Mouse (Mus musculus) liver, adult 2 months (tissue): ENCODE data around the gene Hid1. TPM values are rescaled to one million over a fixed set of nuclear protein-coding genes. Genes with fewer than 3 reads are reported as not detected.

Experiments
- DNase-seq: peaks from one replicate; pipeline ENCODE4 v3.0.0-alpha.2; 2011; ENCODE audit warnings: low read depth, low spot score; ENCODE audit errors: extremely low read depth
- H3K27ac ChIP-seq: fragments of 200-500 bp; replicated peaks from 2 replicates; pipeline ENCODE4 v1.5.1; 2012; ENCODE audit warnings: low read depth, mild to moderate bottlenecking, control low read depth, inconsistent platforms, low read length; ENCODE audit not compliant: insufficient read depth
- H3K27me3 ChIP-seq: fragments of 200-500 bp; 2 replicates; pipeline ENCODE4 v1.6.1; 2012; ENCODE audit warnings: mild to moderate bottlenecking, moderate library complexity, low read length, inconsistent platforms; ENCODE audit not compliant: control insufficient read depth, insufficient read depth
- H3K36me3 ChIP-seq: fragments of 200-500 bp; 2 replicates; pipeline ENCODE4 v1.6.1; 2012; ENCODE audit warnings: low read length, inconsistent platforms; ENCODE audit not compliant: control insufficient read depth, insufficient read depth
- H3K4me1 ChIP-seq: fragments of 200-500 bp; 2 replicates; pipeline ENCODE4 v1.6.1; 2011; ENCODE audit warnings: low read length; ENCODE audit not compliant: control insufficient read depth, insufficient read depth
- H3K4me3 ChIP-seq: fragments of 200-500 bp; 2 replicates; pipeline ENCODE4 v1.5.1; 2011; ENCODE audit warnings: low read depth, mild to moderate bottlenecking, control low read depth, low read length, moderate library complexity; ENCODE audit not compliant: insufficient read depth
- H3K79me2 ChIP-seq: fragments of 200-500 bp; 2 replicates; pipeline ENCODE4 v1.6.1; 2012; ENCODE audit warnings: inconsistent platforms, mild to moderate bottlenecking, low read length, moderate library complexity; ENCODE audit not compliant: control insufficient read depth, insufficient read depth
- H3K9ac ChIP-seq: fragments of 200-500 bp; 2 replicates; pipeline ENCODE4 v1.6.1; 2012; ENCODE audit warnings: low read depth, mild to moderate bottlenecking, control low read depth, inconsistent platforms, low read length
- CTCF ChIP-seq: fragments of 200-500 bp; IDR thresholded peaks from 2 replicates; pipeline ENCODE4 v1.5.1; 2011; ENCODE audit warnings: low read depth, low read length, control low read depth
- POLR2A ChIP-seq: fragments of 200-500 bp; IDR thresholded peaks from 2 replicates; pipeline ENCODE4 v1.6.1; 2011; ENCODE audit warnings: low read length, control low read depth; ENCODE audit not compliant: insufficient read depth; ENCODE audit errors: extremely low read depth
- WGBS: fragments of 180-500 bp; shearing (Covaris S2); methylation state at CpG from one replicate; pipeline ENCODE4 v1.1.7; 2018; 5-methylcytosine and 5-hydroxymethylcytosine counted together
- polyA plus RNA-seq: library from polyadenylated mRNA; depleted of rRNA; stranded (reverse); fragments of >200 nt; gene quantifications from 2 replicates; pipeline ENCODE4 v1.2.3, GENCODE M21; 2012
- total RNA-seq: library from RNA; depleted of rRNA; stranded (reverse); fragments of >200 nt; gene quantifications from 2 replicates; pipeline ENCODE4 v1.2.3, GENCODE M21; 2014

Hid1 gene
- total and polyA plus RNA-seq, 2 experiments = 0.55 to 3.1 TPM

DNA sequence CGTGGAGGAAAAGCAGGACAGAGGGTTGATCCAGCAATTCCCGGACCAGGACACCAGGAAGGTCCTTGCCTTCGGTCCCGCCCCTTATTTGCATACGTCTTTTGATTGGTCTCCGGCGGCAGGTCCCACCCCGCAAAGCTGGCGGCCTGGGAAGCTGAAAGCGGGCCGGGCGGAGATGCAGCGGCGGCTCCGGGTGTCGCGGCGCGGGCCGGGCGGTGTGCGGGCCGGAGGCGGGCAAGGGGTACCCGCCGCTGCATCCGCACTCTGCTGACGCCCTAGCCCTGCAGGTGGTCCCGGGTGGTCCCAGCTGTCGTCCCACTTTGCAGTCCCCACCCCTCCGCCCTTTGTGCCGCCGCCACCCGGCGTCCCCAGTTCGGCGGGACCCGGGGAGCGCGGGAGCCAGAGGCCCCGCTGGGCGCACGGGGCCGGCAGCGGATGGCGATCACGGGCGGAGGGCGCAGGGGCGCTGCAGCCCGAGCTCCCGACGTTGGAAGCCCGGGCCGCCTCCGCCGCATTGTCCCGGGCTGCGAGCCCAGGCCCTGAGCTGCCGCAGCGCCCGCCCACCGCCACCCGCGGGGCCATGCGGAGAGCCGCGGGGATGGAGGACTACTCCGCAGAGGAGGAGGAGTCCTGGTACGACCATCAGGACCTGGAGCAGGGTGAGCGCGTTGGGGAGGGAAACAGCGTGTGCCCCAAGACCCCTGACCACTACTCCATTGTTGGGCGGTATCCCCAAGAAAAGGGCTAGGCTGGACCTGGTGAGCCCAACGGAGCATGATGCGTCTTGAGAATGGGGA, 14.4 kb upstream of the Hid1 start, which contains the start of gene Cdr2l:
Gene Cdr2l, plus strand, starts transcription at position 174 of the 797 bp plus-strand sequence.
- TF ChIP-seq POLR2A (peak; percentile 58; the same call in 1 of the 2 replicates), CTCF (no peak)
- no peaks in the 10 kb centered on the region for H3K27me3 ChIP-seq
- peak within 1 kb of the TSS; percentile 78 for H3K9ac ChIP-seq
- no peaks in the 10 kb centered on the region for H3K79me2 ChIP-seq
- DNase-seq = peak; percentile 73
- peak within 1 kb of the TSS; percentile 15; the same call in 1 of the 2 replicates for H3K27ac ChIP-seq
- 1% methylated on average over 76 of the region's 76 CpGs for WGBS
- no peaks in the 10 kb centered on the region for H3K36me3 ChIP-seq
- H3K4me3 ChIP-seq = peak within 1 kb of the TSS; percentile 74
- H3K4me1 ChIP-seq = 0 out of 2 replicates have a peak, but pooled peaks cover 3% of the 10 kb centered on the region

- no peaks in the 10 kb centered on the region for H3K79me2 ChIP-seq
- H3K4me1 ChIP-seq = 0 out of 2 replicates have a peak, but pooled peaks cover 3% of the 10 kb centered on the region
- H3K27me3 ChIP-seq = no peaks in the 10 kb centered on the region
- WGBS = 40% methylated on average over 9 of the region's 9 CpGs
- no peak for TF ChIP-seq CTCF
- TF ChIP-seq POLR2A = no peak
- H3K36me3 ChIP-seq = no peaks in the 10 kb centered on the region
- no peak overlapping the region for H3K9ac ChIP-seq
- no peak for DNase-seq
- H3K27ac ChIP-seq = 0 out of 2 replicates have a peak overlapping the region, but pooled peaks have one; percentile 15
- H3K4me3 ChIP-seq = no peak overlapping the region
These were observed 13.7 kb upstream of the Hid1 start for GRCm38 (mm10) chr11:115381276-115381675.

DNA sequence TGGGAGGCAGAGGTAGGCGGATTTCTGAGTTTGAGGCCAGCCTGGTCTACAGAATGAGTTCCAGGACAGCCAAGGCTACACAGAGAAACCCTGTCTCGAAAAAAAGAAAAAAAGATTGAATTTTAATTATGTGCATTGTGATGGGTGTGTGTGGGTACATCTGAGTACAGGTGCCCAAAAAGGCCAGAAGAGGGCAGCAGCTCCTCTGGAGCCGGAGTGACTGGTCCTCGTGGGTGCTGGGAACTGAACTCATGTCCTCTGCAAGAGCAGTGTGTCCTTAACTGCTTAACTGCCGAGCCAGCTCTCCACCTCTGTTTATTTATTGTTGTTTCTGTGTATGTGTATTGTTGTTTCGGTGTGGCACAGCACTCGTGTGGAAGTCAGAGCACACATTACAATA, 10.3 kb upstream of the Hid1 start:
- TF ChIP-seq CTCF = no peak
- TF ChIP-seq POLR2A = no peak
- Histone ChIP-seq H3K9ac (no peak overlapping the region), H3K27ac (no peak overlapping the region), H3K79me2 (no peaks in the 10 kb centered on the region), H3K4me3 (no peak overlapping the region), H3K36me3 (no peaks in the 10 kb centered on the region), H3K27me3 (no peaks in the 10 kb centered on the region), H3K4me1 (peaks cover 3% of the 10 kb centered on the region; the same call in 1 of the 2 replicates)
- DNase-seq = no peak
- 92% methylated on average over 7 of the region's 7 CpGs for WGBS

DNA sequence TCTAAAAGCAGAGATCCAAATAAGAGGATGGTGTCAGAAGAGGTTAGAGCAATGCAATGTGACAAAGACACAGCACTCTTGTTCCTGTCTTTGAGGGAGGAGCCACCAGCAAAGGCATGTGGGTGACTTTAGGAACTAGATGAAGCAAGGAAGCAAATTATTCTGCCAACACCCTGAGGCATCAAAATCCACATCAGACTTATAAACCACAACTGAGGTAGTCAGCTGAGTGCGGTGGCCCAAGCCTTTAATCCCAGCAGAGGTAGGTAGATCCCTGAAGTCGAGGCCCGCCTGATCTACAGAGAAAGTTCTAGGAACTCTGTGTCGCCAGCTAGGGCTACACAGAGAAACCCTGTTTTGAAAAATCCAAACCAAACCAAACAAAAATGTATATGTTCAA, 9.7 kb upstream of the Hid1 start:
- Histone ChIP-seq H3K27ac (no peak overlapping the region), H3K36me3 (no peaks in the 10 kb centered on the region), H3K4me1 (peaks cover 3% of the 10 kb centered on the region; the same call in 1 of the 2 replicates), H3K9ac (no peak overlapping the region), H3K4me3 (no peak overlapping the region), H3K79me2 (no peaks in the 10 kb centered on the region), H3K27me3 (no peaks in the 10 kb centered on the region)
- 92% methylated on average over 4 of the region's 4 CpGs for WGBS
- DNase-seq = no peak
- TF ChIP-seq POLR2A (no peak), CTCF (no peak)

DNA sequence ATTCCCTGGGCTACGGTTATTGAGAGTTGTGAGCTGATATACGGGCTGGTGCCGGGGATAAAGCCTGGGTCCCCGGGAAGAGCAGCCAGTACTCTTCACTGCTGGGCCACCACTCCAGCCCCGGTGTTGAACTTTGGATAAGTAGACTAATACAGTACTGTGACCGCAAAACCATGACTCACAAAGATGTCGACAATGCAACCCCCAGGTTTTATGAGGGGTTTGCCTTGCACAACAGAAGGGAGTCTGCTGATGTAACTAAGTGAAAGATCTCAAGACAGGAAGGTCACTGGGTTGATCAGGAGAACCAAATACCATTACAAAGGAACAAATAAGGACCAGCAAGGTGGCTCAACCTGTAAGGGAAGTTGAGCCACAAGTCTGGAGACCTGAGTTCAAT, 9.2 kb upstream of the Hid1 start:
- no peak overlapping the region for H3K9ac ChIP-seq
- no peaks in the 10 kb centered on the region for H3K36me3 ChIP-seq
- no peak overlapping the region for H3K4me3 ChIP-seq
- WGBS = 67% methylated on average over 7 of the region's 7 CpGs
- peaks cover 3% of the 10 kb centered on the region; the same call in 1 of the 2 replicates for H3K4me1 ChIP-seq
- H3K27ac ChIP-seq = no peak overlapping the region
- DNase-seq = no peak
- no peak for TF ChIP-seq POLR2A
- TF ChIP-seq CTCF = no peak
- H3K79me2 ChIP-seq = no peaks in the 10 kb centered on the region
- no peaks in the 10 kb centered on the region for H3K27me3 ChIP-seq
